Mouse (Mus musculus) liver, embryonic 15.5 days (tissue): ENCODE measurements around the gene Cyp39a1. TPM values are rescaled to one million over a fixed set of nuclear protein-coding genes. Genes with fewer than 3 reads are reported as not detected.

Experiments
- ATAC-seq: fragments of 200-750 bp; cut with Nextera tagmentation; 2 replicates; pipeline ENCODE4 v1.8.0; 2017; ENCODE audit warnings: moderate number of reproducible peaks, mild to moderate bottlenecking, moderate library complexity; ENCODE audit not compliant: insufficient read depth
- H3K27ac ChIP-seq: fragments of 300-500 bp; sonication (generic); replicated peaks from 2 replicates; pipeline ENCODE4 v1.5.1; 2015; ENCODE audit warnings: mild to moderate bottlenecking, inconsistent platforms
- H3K27me3 ChIP-seq: fragments of 300-500 bp; sonication (generic); 2 replicates; pipeline ENCODE4 v1.6.1; 2015; ENCODE audit warnings: mild to moderate bottlenecking, inconsistent platforms
- H3K36me3 ChIP-seq: fragments of 300-500 bp; sonication (generic); replicated peaks from 2 replicates; pipeline ENCODE4 v1.6.1; 2015; ENCODE audit warnings: moderate library complexity, mild to moderate bottlenecking, inconsistent platforms
- H3K4me1 ChIP-seq: fragments of 300-500 bp; sonication (generic); replicated peaks from 2 replicates; pipeline ENCODE4 v1.6.1; 2015; ENCODE audit warnings: inconsistent platforms
- H3K4me2 ChIP-seq: fragments of 300-500 bp; sonication (generic); 2 replicates; pipeline ENCODE4 v1.6.1; 2015; ENCODE audit warnings: moderate library complexity, mild to moderate bottlenecking, inconsistent platforms
- H3K4me3 ChIP-seq: fragments of 300-500 bp; sonication (generic); replicated peaks from 2 replicates; pipeline ENCODE4 v1.5.1; 2015; ENCODE audit warnings: mild to moderate bottlenecking, inconsistent platforms
- H3K9ac ChIP-seq: fragments of 300-500 bp; sonication (generic); 2 replicates; pipeline ENCODE4 v1.6.1; 2015; ENCODE audit warnings: moderate library complexity, mild to moderate bottlenecking, inconsistent platforms
- H3K9me3 ChIP-seq: fragments of 300-500 bp; sonication (generic); replicated peaks from 2 replicates; pipeline ENCODE4 v1.6.1; 2016; ENCODE audit warnings: inconsistent platforms
- WGBS: fragments of 180-500 bp; shearing (Covaris S2); methylation state at CpG from one replicate; pipeline ENCODE4 v1.1.7; 2015; ENCODE audit warnings: mixed read lengths; ENCODE audit not compliant: insufficient replicate concordance; 5-methylcytosine and 5-hydroxymethylcytosine counted together
- polyA plus RNA-seq: library from polyadenylated mRNA; unstranded; fragments of >200 nt; fragmentation: Nextera tagmentation; extraction: Ambion mirVana; gene quantifications from 2 replicates; pipeline ENCODE4 v1.2.1, GENCODE M21; 2015

Gene Cyp39a1
- polyA plus RNA-seq, result 9.6 and 10.2 TPM in 2 replicates

- no peaks in the 10 kb centered on the region for H3K36me3 ChIP-seq
- H3K4me3 ChIP-seq, result peak within 1 kb of the TSS; percentile 63
- H3K9me3 ChIP-seq, result no peaks in the 10 kb centered on the region
- H3K9ac ChIP-seq, result peak within 1 kb of the TSS; percentile 29
- 2% methylated on average over 17 of the region's 17 CpGs for WGBS
- no peak within 1 kb of the TSS for H3K27ac ChIP-seq
- peaks cover 9% of the 10 kb centered on the region; the same call in 1 of the 2 replicates for H3K27me3 ChIP-seq
- H3K4me2 ChIP-seq, result peak within 1 kb of the TSS; percentile 82
- peaks cover 19% of the 10 kb centered on the region; the same call in 1 of the 2 replicates for H3K4me1 ChIP-seq
- no peak; the same call in 1 of the 2 replicates for ATAC-seq
These were observed at the start of gene Cyp39a1 for GRCm38 (mm10) chr17:43667290-43667843. Cyp39a1 (plus strand) TSS chr17:43667425.

DNA sequence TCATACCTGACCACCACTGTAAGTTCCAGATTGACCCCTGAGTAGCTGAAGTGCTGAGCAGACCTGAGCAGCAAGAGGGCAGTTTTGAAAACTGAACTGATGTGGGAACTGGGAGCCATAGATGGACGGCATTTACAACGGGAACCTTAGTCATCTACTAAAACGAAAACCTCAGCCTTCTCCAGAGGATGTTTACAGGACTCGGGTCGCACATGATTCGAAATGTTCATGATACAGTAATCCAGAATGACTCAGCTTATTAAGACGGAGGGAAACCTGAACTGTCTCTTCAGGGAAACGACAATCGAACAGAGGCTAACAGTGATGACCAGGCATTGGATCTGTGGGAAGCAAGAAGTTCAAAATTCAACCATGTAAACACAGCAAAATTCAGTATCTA is 48.1 kb upstream of the Cyp39a1 start:
- 59% methylated on average over 9 of the region's 9 CpGs for WGBS
- no peaks in the 10 kb centered on the region for H3K4me1 ChIP-seq
- H3K9ac ChIP-seq, result no peak overlapping the region
- H3K4me3 ChIP-seq, result no peak overlapping the region
- no peak for ATAC-seq
- H3K27ac ChIP-seq, result no peak overlapping the region
- H3K36me3 ChIP-seq, result no peaks in the 10 kb centered on the region
- H3K4me2 ChIP-seq, result no peak overlapping the region
- H3K27me3 ChIP-seq, result no peaks in the 10 kb centered on the region
- no peaks in the 10 kb centered on the region for H3K9me3 ChIP-seq

GRCm38 (mm10) chr17:43622076-43622475 is 45.1 kb upstream of the Cyp39a1 start:
- H3K4me1 ChIP-seq, result no peaks in the 10 kb centered on the region
- WGBS, result 65% methylated on average over 10 of the region's 10 CpGs
- H3K4me3 ChIP-seq, result no peak overlapping the region
- H3K9ac ChIP-seq, result no peak overlapping the region
- H3K36me3 ChIP-seq, result no peaks in the 10 kb centered on the region
- no peaks in the 10 kb centered on the region for H3K9me3 ChIP-seq
- no peaks in the 10 kb centered on the region for H3K27me3 ChIP-seq
- H3K4me2 ChIP-seq, result no peak overlapping the region
- no peak overlapping the region for H3K27ac ChIP-seq
- no peak for ATAC-seq

GRCm38 (mm10) chr17:43628246-43628645 is 39.0 kb upstream of the Cyp39a1 start:
- H3K36me3 ChIP-seq, result no peaks in the 10 kb centered on the region
- no peak overlapping the region for H3K4me2 ChIP-seq
- no peaks in the 10 kb centered on the region for H3K9me3 ChIP-seq
- WGBS, result 72% methylated on average over 10 of the region's 10 CpGs
- ATAC-seq, result no peak
- H3K9ac ChIP-seq, result no peak overlapping the region
- H3K27ac ChIP-seq, result no peak overlapping the region
- peaks cover 3% of the 10 kb centered on the region; the same call in 1 of the 2 replicates for H3K4me1 ChIP-seq
- no peak overlapping the region for H3K4me3 ChIP-seq
- peaks cover 47% of the 10 kb centered on the region for H3K27me3 ChIP-seq

GRCm38 (mm10) chr17:43629026-43629495 is 38.2 kb upstream of the Cyp39a1 start:
- H3K4me3 ChIP-seq, result no peak overlapping the region

DNA sequence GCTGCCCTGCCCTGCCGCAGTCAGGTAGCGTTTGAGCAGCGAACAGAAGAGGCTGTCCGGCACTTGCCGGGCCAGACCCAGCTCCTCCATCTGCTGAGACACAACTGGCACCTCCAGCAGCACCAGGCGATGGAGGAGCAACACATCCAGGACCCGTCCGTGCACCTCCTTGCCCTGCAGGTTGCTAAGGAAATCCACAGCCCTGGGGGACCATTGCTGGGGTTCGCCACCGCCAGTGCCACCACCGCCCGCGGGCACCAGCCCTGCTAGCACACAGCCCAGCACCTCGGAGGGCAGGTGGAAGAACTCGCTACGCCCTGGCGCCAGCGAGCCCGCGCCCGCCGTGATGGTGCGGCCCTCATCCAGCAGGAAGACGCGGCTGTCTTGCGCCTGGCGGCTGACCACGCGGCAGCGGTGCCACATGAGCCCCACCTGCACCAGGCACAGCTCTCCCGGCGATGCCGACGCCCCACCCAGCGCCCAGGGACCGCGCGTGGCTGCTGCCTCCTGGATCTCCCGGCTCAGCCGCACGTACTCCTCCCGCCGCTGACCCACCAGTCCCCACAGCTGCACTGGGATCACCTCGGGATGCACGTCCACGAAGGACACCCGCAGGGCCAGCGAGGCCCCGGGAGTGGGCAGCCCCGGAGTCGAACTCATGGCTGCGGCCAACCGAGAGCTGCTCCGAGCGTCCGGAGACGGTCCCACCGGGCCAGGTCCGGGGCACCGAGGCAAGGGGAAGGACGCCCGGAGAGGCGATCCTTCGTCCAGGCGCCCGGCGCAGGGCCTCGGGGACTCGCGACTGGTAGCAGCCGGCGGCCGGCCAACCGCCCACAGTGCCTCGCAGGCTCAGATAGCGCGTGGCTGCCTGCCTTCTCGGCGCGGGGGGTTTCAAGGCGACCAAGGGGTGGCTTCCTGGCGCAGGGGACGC is 37.5 kb upstream of the Cyp39a1 start, which contains the start of gene Tdrd6:
Gene Tdrd6 (minus strand): TSS at position 804 of the 931 bp plus-strand sequence.
- no peak for ATAC-seq
- Histone ChIP-seq H3K4me3 (peak within 1 kb of the TSS; percentile 14; the same call in 1 of the 2 replicates), H3K4me1 (peaks cover 3% of the 10 kb centered on the region; the same call in 1 of the 2 replicates), H3K27me3 (peaks cover 47% of the 10 kb centered on the region), H3K9me3 (no peaks in the 10 kb centered on the region), H3K27ac (no peak within 1 kb of the TSS), H3K9ac (no peak within 1 kb of the TSS), H3K4me2 (peak within 1 kb of the TSS; percentile 43), H3K36me3 (no peaks in the 10 kb centered on the region)
- 5% methylated on average over 76 of the region's 83 CpGs for WGBS

More at GRCm38 (mm10) chr17:43629026-43629495, 38.2 kb upstream of the Cyp39a1 start:
- Histone ChIP-seq H3K27me3 (peaks cover 47% of the 10 kb centered on the region), H3K36me3 (no peaks in the 10 kb centered on the region), H3K4me2 (peak overlapping the region; percentile 43; the same call in 1 of the 2 replicates), H3K4me1 (peaks cover 3% of the 10 kb centered on the region; the same call in 1 of the 2 replicates), H3K9ac (no peak overlapping the region), H3K9me3 (no peaks in the 10 kb centered on the region), H3K27ac (no peak overlapping the region)
- WGBS, result 21% methylated on average over 24 of the region's 24 CpGs
- no peak for ATAC-seq

GRCm38 (mm10) chr17:43630427-43630760 is 36.8 kb upstream of the Cyp39a1 start:
- Histone ChIP-seq H3K9me3 (no peaks in the 10 kb centered on the region), H3K36me3 (no peaks in the 10 kb centered on the region), H3K4me3 (no peak overlapping the region), H3K9ac (no peak overlapping the region), H3K4me2 (no peak overlapping the region), H3K27me3 (peaks cover 47% of the 10 kb centered on the region), H3K4me1 (peaks cover 3% of the 10 kb centered on the region; the same call in 1 of the 2 replicates), H3K27ac (no peak overlapping the region)
- no peak for ATAC-seq
- 47% methylated on average over 13 of the region's 13 CpGs for WGBS

GRCm38 (mm10) chr17:43637146-43637545 is 30.1 kb upstream of the Cyp39a1 start:
- H3K4me3 ChIP-seq, result no peak overlapping the region
- H3K9me3 ChIP-seq, result no peaks in the 10 kb centered on the region
- 66% methylated on average over 4 of the region's 4 CpGs for WGBS
- H3K4me2 ChIP-seq, result no peak overlapping the region
- no peak for ATAC-seq
- no peak overlapping the region for H3K9ac ChIP-seq
- peaks cover 6% of the 10 kb centered on the region; the same call in 1 of the 2 replicates for H3K27me3 ChIP-seq
- H3K4me1 ChIP-seq, result no peaks in the 10 kb centered on the region
- H3K36me3 ChIP-seq, result no peaks in the 10 kb centered on the region
- no peak overlapping the region for H3K27ac ChIP-seq

- WGBS, result 32% methylated on average over 1 of the region's 1 CpGs
- ATAC-seq, result no peak
These were observed 26.4 kb upstream of the Cyp39a1 start for GRCm38 (mm10) chr17:43640825-43641224.

GRCm38 (mm10) chr17:43643191-43643590 is 24.0 kb upstream of the Cyp39a1 start:
- Histone ChIP-seq H3K36me3 (no peaks in the 10 kb centered on the region), H3K9ac (no peak overlapping the region), H3K27ac (no peak overlapping the region), H3K4me2 (no peak overlapping the region), H3K27me3 (no peaks in the 10 kb centered on the region), H3K4me3 (no peak overlapping the region), H3K4me1 (0 out of 2 replicates have a peak, but pooled peaks cover 6% of the 10 kb centered on the region), H3K9me3 (no peaks in the 10 kb centered on the region)
- ATAC-seq, result no peak
- 68% methylated on average over 7 of the region's 7 CpGs for WGBS

More at GRCm38 (mm10) chr17:43640825-43641224, 26.4 kb upstream of the Cyp39a1 start:
- H3K4me2 ChIP-seq, result no peak overlapping the region
- H3K9me3 ChIP-seq, result no peaks in the 10 kb centered on the region
- H3K9ac ChIP-seq, result no peak overlapping the region
- 0 out of 2 replicates have a peak, but pooled peaks cover 6% of the 10 kb centered on the region for H3K4me1 ChIP-seq
- no peaks in the 10 kb centered on the region for H3K36me3 ChIP-seq
- H3K27ac ChIP-seq, result no peak overlapping the region
- H3K4me3 ChIP-seq, result no peak overlapping the region
- no peaks in the 10 kb centered on the region for H3K27me3 ChIP-seq

DNA sequence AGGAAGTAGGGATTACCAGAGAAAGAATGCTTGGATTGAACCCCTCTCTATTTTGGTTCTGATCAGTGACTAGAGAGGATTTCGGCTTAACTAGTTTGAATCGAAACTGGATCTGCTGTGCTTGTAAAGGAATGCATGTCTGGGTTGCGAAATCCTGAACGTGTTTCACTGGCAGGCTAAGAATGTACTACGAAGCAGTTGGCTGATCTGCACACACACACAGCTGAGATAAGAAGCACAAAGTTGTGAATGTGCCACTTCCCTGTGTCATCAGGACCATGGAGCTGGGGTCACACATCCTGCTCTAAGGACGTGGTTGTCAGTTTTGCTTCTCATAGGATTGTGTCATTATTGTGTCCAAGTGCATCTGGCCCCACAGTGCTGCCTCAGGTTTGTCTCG is 22.9 kb upstream of the Cyp39a1 start:
- H3K4me3 ChIP-seq, result no peak overlapping the region
- 0 out of 2 replicates have a peak overlapping the region, but pooled peaks have one; percentile 4 for H3K27ac ChIP-seq
- no peak overlapping the region for H3K9ac ChIP-seq
- 0 out of 2 replicates have a peak, but pooled peaks cover 6% of the 10 kb centered on the region for H3K4me1 ChIP-seq
- no peaks in the 10 kb centered on the region for H3K36me3 ChIP-seq
- WGBS, result 22% methylated on average over 7 of the region's 7 CpGs
- H3K9me3 ChIP-seq, result no peaks in the 10 kb centered on the region
- no peak overlapping the region for H3K4me2 ChIP-seq
- no peaks in the 10 kb centered on the region for H3K27me3 ChIP-seq
- ATAC-seq, result peak; percentile 54
